Mouse (Mus musculus): ENCODE data around the gene Vac14.

Gene Vac14

GRCm38 (mm10) chr8:110687726-110688125 lies 69.3 kb downstream of the Vac14 start:
- no peak for DNase-seq (ENCODE audit: low read depth, low spot score)

- no peak for DNase-seq (ENCODE audit: low read depth, low spot score)
These were observed 71.6 kb downstream of the Vac14 start for GRCm38 (mm10) chr8:110689961-110690360.

GRCm38 (mm10) chr8:110694226-110694625 lies 75.8 kb downstream of the Vac14 start:
- DNase-seq (ENCODE audit: low read depth, low spot score) = no peak

GRCm38 (mm10) chr8:110694826-110695225 lies 76.4 kb downstream of the Vac14 start:
- no peak for DNase-seq (ENCODE audit: low read depth, low spot score)

GRCm38 (mm10) chr8:110695431-110695830 lies 77.0 kb downstream of the Vac14 start:
- DNase-seq (ENCODE audit: low read depth, low spot score) = no peak

GRCm38 (mm10) chr8:110696051-110696450 lies 77.7 kb downstream of the Vac14 start:
- no peak for DNase-seq (ENCODE audit: low read depth, low spot score)

- no peak for DNase-seq (ENCODE audit: low read depth, low spot score)
These were observed 79.2 kb downstream of the Vac14 start for GRCm38 (mm10) chr8:110697571-110697970.

GRCm38 (mm10) chr8:110698098-110698497 lies 79.7 kb downstream of the Vac14 start:
- DNase-seq (ENCODE audit: low read depth, low spot score) = no peak

- no peak for DNase-seq (ENCODE audit: low read depth, low spot score)
These were observed 81.1 kb downstream of the Vac14 start for GRCm38 (mm10) chr8:110699501-110699900.

- no peak for DNase-seq (ENCODE audit: low read depth, low spot score)
These were observed 82.2 kb downstream of the Vac14 start for GRCm38 (mm10) chr8:110700561-110700960.

GRCm38 (mm10) chr8:110702636-110703459 lies 84.5 kb downstream of the Vac14 start:
- no peak for DNase-seq (ENCODE audit: low read depth, low spot score)

GRCm38 (mm10) chr8:110703460-110704061 lies 85.2 kb downstream of the Vac14 start:
- DNase-seq (ENCODE audit: low read depth, low spot score) = no peak

- DNase-seq (ENCODE audit: low read depth, low spot score) = no peak
These were observed 85.7 kb downstream of the Vac14 start for GRCm38 (mm10) chr8:110704103-110704502.

- no peak for DNase-seq (ENCODE audit: low read depth, low spot score)
These were observed 87.3 kb downstream of the Vac14 start for GRCm38 (mm10) chr8:110705391-110706287.

- no peak for DNase-seq (ENCODE audit: low read depth, low spot score)
These were observed 88.0 kb downstream of the Vac14 start for GRCm38 (mm10) chr8:110706288-110706870.

GRCm38 (mm10) chr8:110708429-110708828 lies 90.0 kb downstream of the Vac14 start:
- no peak for DNase-seq (ENCODE audit: low read depth, low spot score)

GRCm38 (mm10) chr8:110710593-110710992 lies 92.2 kb downstream of the Vac14 start:
- DNase-seq (ENCODE audit: low read depth, low spot score) = no peak

- DNase-seq (ENCODE audit: low read depth, low spot score) = no peak
These were observed 93.0 kb downstream of the Vac14 start for GRCm38 (mm10) chr8:110711271-110711934.

- no peak for DNase-seq (ENCODE audit: low read depth, low spot score)
These were observed 94.7 kb downstream of the Vac14 start for GRCm38 (mm10) chr8:110713073-110713472.

GRCm38 (mm10) chr8:110714827-110715519 lies 96.6 kb downstream of the Vac14 start:
- no peak for DNase-seq (ENCODE audit: low read depth, low spot score)

- DNase-seq (ENCODE audit: low read depth, low spot score) = no peak
These were observed 97.7 kb downstream of the Vac14 start for GRCm38 (mm10) chr8:110716075-110716474.
